Mouse (Mus musculus) embryonic facial prominence, embryonic 15.5 days (tissue): ENCODE results near the gene Ppp3cb. TPM values are rescaled to one million over a fixed set of nuclear protein-coding genes. Genes with fewer than 3 reads are reported as not detected.
A peak's percentile ranks its signal among the peaks of the same experiment; 100 is the strongest.
"Not testable (repeated sequence)": the region's sequence is repeated elsewhere in the genome, so short reads cannot be mapped to it uniquely, and the experiment has no call there.

Experiments used
- ATAC-seq: fragments of 200-750 bp; cut with Nextera tagmentation; 2 replicates; pipeline ENCODE4 v1.8.0; 2017; ENCODE audit warnings: low read depth, moderate TSS enrichment; ENCODE audit not compliant: insufficient number of reproducible peaks, low FRiP score, low TSS enrichment
- H3K27ac ChIP-seq: fragments of 300-500 bp; sonication (generic); replicated peaks from 2 replicates; pipeline ENCODE4 v1.5.1; 2015; ENCODE audit warnings: mild to moderate bottlenecking, inconsistent platforms
- H3K27me3 ChIP-seq: fragments of 300-500 bp; sonication (generic); 2 replicates; pipeline ENCODE4 v1.6.1; 2015; ENCODE audit warnings: inconsistent platforms
- H3K36me3 ChIP-seq: fragments of 300-500 bp; sonication (generic); 2 replicates; pipeline ENCODE4 v1.6.1; 2015; ENCODE audit warnings: mild to moderate bottlenecking, inconsistent platforms
- H3K4me1 ChIP-seq: fragments of 300-500 bp; sonication (generic); 2 replicates; pipeline ENCODE4 v1.6.1; 2015; ENCODE audit warnings: inconsistent platforms
- H3K4me2 ChIP-seq: fragments of 300-500 bp; sonication (generic); replicated peaks from 2 replicates; pipeline ENCODE4 v1.6.1; 2015; ENCODE audit warnings: mild to moderate bottlenecking, inconsistent platforms
- H3K4me3 ChIP-seq: fragments of 300-500 bp; sonication (generic); replicated peaks from 2 replicates; pipeline ENCODE4 v1.5.1; 2015; ENCODE audit warnings: mild to moderate bottlenecking, inconsistent platforms
- H3K9ac ChIP-seq: fragments of 300-500 bp; sonication (generic); 2 replicates; pipeline ENCODE4 v1.6.1; 2015; ENCODE audit warnings: inconsistent platforms
- H3K9me3 ChIP-seq: fragments of 300-500 bp; sonication (generic); replicated peaks from 2 replicates; pipeline ENCODE4 v1.6.1; 2016; ENCODE audit warnings: inconsistent platforms
- WGBS: fragments of 180-500 bp; shearing (Covaris S2); methylation state at CpG from one replicate; pipeline ENCODE4 v1.1.7; 2015; 5-methylcytosine and 5-hydroxymethylcytosine counted together
- polyA plus RNA-seq: library from polyadenylated mRNA; unstranded; fragments of >200 nt; fragmentation: Nextera tagmentation; extraction: Ambion mirVana; gene quantifications from 2 replicates; pipeline ENCODE4 v1.2.1, GENCODE M21; 2015

Gene Ppp3cb
- 46.7 and 50.2 TPM in 2 replicates for polyA plus RNA-seq

GRCm38 (mm10) chr14:20546415-20546814 is at the start of gene Ppp3cb:
TSS of gene Ppp3cb (minus strand) at chr14:20546573.
- ATAC-seq = peak; percentile 93
- Histone ChIP-seq H3K4me2 (peak within 1 kb of the TSS; percentile 48), H3K4me1 (peaks cover 16% of the 10 kb centered on the region), H3K9ac (peak within 1 kb of the TSS; percentile 86), H3K27me3 (no peaks in the 10 kb centered on the region), H3K27ac (peak within 1 kb of the TSS; percentile 98), H3K9me3 (no peaks in the 10 kb centered on the region), H3K4me3 (peak within 1 kb of the TSS; percentile 90), H3K36me3 (peaks cover 16% of the 10 kb centered on the region)
- under 1% methylated on average over 29 of the region's 29 CpGs for WGBS

DNA sequence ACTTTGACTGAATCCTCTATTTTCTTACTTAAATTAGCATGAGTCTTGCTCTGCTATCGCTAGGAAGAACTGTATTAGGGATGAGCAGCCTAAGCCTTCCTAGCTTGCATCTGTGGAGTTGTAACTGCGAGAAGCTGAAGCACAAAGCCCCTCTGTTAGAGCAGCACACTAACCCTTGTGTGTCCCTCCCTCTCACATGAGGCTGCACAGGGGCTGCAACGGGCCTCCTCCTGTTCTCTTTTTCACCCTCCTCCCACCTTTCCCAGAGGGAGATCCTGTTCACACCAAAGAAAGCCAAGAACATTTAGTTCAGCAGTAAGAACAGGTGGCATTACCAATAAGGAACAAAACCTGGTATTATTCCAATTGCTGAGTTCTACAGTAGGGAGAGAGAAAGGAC is 49.4 kb upstream of the Ppp3cb start:
- Histone ChIP-seq H3K27me3 (no peaks in the 10 kb centered on the region), H3K4me2 (no peak overlapping the region), H3K9me3 (no peaks in the 10 kb centered on the region), H3K36me3 (no peaks in the 10 kb centered on the region), H3K9ac (no peak overlapping the region), H3K27ac (no peak overlapping the region), H3K4me3 (no peak overlapping the region), H3K4me1 (no peaks in the 10 kb centered on the region)
- 30% methylated on average over 3 of the region's 3 CpGs for WGBS
- no peak for ATAC-seq

DNA sequence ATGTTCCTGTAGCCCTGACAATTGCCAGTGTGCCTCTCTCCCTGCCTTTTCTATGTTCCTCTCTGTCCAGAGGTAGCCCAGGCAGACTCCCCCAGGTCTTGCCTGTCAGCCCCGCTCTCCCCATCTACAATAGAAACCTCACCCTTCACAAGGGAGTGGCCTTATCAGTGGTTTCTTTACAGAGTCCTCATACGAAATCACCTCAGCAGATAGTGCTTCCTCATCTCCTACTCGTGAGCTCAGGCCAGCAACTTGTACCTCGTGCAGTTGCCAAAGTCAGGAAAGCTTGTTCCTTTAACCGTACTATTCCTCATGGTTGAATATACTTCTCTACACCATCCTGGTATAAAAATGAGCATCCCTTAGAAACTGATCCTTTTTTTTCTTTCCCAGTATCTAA is 41.1 kb upstream of the Ppp3cb start:
- H3K4me3 ChIP-seq = no peak overlapping the region
- H3K9me3 ChIP-seq = no peaks in the 10 kb centered on the region
- no peak for ATAC-seq
- no peaks in the 10 kb centered on the region for H3K27me3 ChIP-seq
- no peaks in the 10 kb centered on the region for H3K4me1 ChIP-seq
- H3K36me3 ChIP-seq = peaks cover 15% of the 10 kb centered on the region
- WGBS = 76% methylated on average over 5 of the region's 5 CpGs
- no peak overlapping the region for H3K9ac ChIP-seq
- H3K4me2 ChIP-seq = no peak overlapping the region
- no peak overlapping the region for H3K27ac ChIP-seq

- peaks cover 27% of the 10 kb centered on the region for H3K36me3 ChIP-seq
- no peak for ATAC-seq
- no peaks in the 10 kb centered on the region for H3K9me3 ChIP-seq
- H3K4me1 ChIP-seq = no peaks in the 10 kb centered on the region
- H3K4me3 ChIP-seq = no peak overlapping the region
- no peak overlapping the region for H3K9ac ChIP-seq
- no peak overlapping the region for H3K4me2 ChIP-seq
- no peak overlapping the region for H3K27ac ChIP-seq
- H3K27me3 ChIP-seq = no peaks in the 10 kb centered on the region
- WGBS = 78% methylated on average over 6 of the region's 6 CpGs
Observed at GRCm38 (mm10) chr14:20578822-20579407, 32.5 kb upstream of the Ppp3cb start.

- peaks cover 23% of the 10 kb centered on the region for H3K36me3 ChIP-seq
- H3K9ac ChIP-seq = no peak overlapping the region
- H3K27ac ChIP-seq = no peak overlapping the region
- no peak overlapping the region for H3K4me3 ChIP-seq
- no peak for ATAC-seq
- H3K4me2 ChIP-seq = no peak overlapping the region
- H3K4me1 ChIP-seq = no peaks in the 10 kb centered on the region
- H3K27me3 ChIP-seq = no peaks in the 10 kb centered on the region
- H3K9me3 ChIP-seq = no peaks in the 10 kb centered on the region
- 45% methylated on average over 7 of the region's 7 CpGs for WGBS
Observed at GRCm38 (mm10) chr14:20576179-20576578, 29.8 kb upstream of the Ppp3cb start.

DNA sequence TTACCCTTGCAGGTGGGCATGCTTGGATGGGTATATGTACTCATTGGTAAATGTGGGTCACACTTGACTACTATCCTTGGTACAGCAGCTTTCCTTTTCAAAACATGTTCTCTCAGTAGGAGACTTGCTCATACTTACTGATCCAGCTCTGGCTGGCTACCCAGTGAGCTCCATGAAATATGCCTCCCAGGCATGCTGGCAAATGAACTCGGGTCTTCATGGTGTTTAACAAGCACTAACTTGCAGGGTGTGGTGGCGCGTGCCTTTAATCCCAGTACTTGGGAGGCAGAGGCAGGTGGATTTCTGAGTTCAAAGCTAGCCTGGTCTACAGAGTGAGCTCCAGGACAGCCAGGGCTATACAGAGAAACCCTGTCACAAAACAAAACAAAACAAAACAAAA is 26.8 kb upstream of the Ppp3cb start:
- ATAC-seq, H3K9me3 ChIP-seq, H3K4me3 ChIP-seq, H3K4me2 ChIP-seq, H3K27me3 ChIP-seq, H3K4me1 ChIP-seq, H3K9ac ChIP-seq, H3K27ac ChIP-seq: not testable (repeated sequence)
- H3K36me3 ChIP-seq = peaks cover 38% of the 10 kb centered on the region
- 79% methylated on average over 3 of the region's 3 CpGs for WGBS

GRCm38 (mm10) chr14:20565256-20566021 is 19.1 kb upstream of the Ppp3cb start:
- Histone ChIP-seq H3K9ac (no peak overlapping the region), H3K4me2 (no peak overlapping the region), H3K36me3 (peaks cover 46% of the 10 kb centered on the region), H3K27me3 (no peaks in the 10 kb centered on the region), H3K4me3 (no peak overlapping the region), H3K27ac (no peak overlapping the region), H3K4me1 (no peaks in the 10 kb centered on the region), H3K9me3 (no peaks in the 10 kb centered on the region)
- ATAC-seq = no peak
- 74% methylated on average over 9 of the region's 9 CpGs for WGBS

- Histone ChIP-seq H3K4me2 (no peak overlapping the region), H3K36me3 (peaks cover 41% of the 10 kb centered on the region), H3K9ac (no peak overlapping the region), H3K27me3 (no peaks in the 10 kb centered on the region), H3K4me1 (no peaks in the 10 kb centered on the region), H3K9me3 (no peaks in the 10 kb centered on the region), H3K4me3 (no peak overlapping the region), H3K27ac (no peak overlapping the region)
- WGBS = 70% methylated on average over 12 of the region's 12 CpGs
- ATAC-seq = no peak
Observed at GRCm38 (mm10) chr14:20564692-20565091, 18.3 kb upstream of the Ppp3cb start.

DNA sequence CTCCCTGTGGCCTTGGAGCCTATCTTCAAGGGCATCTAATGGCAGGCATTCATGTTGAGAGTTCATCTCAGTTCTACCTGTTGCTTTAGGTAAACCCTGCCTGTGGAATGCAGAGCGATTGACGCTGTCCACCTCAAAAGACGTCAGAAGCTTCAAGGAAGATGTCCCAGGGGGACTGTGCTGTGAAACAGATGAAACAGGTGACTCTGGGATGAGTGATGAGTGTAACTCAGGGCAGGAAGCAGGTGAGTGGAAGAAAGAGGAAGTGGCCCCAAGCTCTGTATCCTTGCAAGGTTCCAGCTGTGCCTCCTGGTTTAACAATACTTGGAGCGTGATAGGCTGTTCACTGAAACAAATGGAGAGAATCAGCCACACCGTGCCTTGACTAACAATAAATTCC is 15.5 kb upstream of the Ppp3cb start:
- H3K4me2 ChIP-seq = no peak overlapping the region
- no peak overlapping the region for H3K27ac ChIP-seq
- no peaks in the 10 kb centered on the region for H3K27me3 ChIP-seq
- no peak overlapping the region for H3K4me3 ChIP-seq
- no peak for ATAC-seq
- no peaks in the 10 kb centered on the region for H3K9me3 ChIP-seq
- H3K9ac ChIP-seq = no peak overlapping the region
- WGBS = 89% methylated on average over 5 of the region's 5 CpGs
- peaks cover 39% of the 10 kb centered on the region for H3K36me3 ChIP-seq
- H3K4me1 ChIP-seq = no peaks in the 10 kb centered on the region

DNA sequence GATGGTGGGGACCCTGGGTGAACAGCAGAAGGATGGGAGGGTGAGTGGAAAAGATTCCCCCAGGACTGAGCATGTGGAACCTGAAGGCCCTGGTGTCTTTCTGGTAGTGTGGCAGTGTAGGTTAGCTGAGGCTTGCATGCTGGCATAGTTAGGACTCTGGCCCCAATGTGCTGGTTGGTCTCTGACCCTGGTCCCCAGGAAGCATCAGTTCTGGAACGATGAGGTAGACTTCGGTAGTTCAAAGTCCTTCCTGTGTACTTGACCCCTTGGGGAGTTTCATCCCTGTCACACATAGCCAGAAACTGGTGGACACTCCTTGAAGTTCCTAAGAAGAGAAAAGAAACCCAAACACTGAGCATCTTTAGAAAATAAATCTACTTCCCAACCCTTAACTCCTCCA is 3.8 kb upstream of the Ppp3cb start:
- no peaks in the 10 kb centered on the region for H3K9me3 ChIP-seq
- WGBS = 93% methylated on average over 2 of the region's 2 CpGs
- no peaks in the 10 kb centered on the region for H3K27me3 ChIP-seq
- no peak overlapping the region for H3K4me2 ChIP-seq
- peaks cover 28% of the 10 kb centered on the region for H3K36me3 ChIP-seq
- H3K9ac ChIP-seq = no peak overlapping the region
- peaks cover 6% of the 10 kb centered on the region for H3K4me1 ChIP-seq
- H3K27ac ChIP-seq = no peak overlapping the region
- no peak overlapping the region for H3K4me3 ChIP-seq
- ATAC-seq = no peak

DNA sequence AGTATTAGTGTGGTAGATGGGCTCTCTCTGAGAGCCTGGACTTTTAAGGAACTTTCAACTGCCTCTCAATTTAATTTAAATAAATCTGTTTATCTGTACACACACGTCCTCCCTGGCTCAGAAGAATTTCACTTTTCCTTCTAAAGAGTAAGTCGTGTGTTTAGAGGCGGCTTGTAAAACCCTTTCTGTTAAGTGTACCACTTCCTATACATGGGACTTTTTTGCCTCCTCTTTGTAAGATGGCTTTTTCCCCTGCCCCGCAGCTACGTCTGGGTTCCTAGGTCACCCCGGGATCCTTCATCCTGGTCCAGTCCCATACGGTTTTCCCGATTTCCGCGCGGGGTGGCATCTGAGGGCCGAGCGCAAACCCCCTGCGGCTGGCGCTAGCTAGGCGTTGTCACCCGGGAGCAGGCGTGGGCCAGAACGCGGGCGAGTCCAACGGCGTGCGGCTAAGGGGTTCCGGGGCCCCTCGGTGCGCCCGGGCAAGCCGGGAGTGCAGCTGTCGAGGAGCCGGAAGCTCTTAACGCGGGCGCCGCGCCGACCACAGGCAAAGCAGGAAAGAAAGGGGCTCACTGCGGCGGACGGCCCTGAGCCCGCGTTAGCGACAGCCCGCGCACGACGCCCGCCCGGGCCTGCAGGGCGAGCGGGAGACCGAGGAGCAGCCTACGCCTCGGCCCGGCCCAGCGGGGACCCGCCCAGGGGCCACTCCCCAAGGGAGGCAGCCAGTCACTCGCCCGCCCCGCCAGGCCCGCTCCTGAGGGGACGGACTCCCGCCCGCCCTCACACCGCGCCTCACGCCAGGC is 643 bp downstream of the Ppp3cb start:
- H3K9ac ChIP-seq = peak overlapping the region; percentile 86
- H3K4me3 ChIP-seq = peak overlapping the region; percentile 90
- H3K9me3 ChIP-seq = no peaks in the 10 kb centered on the region
- peaks cover 12% of the 10 kb centered on the region for H3K36me3 ChIP-seq
- peaks cover 16% of the 10 kb centered on the region for H3K4me1 ChIP-seq
- H3K4me2 ChIP-seq = peak overlapping the region; percentile 48
- ATAC-seq = peak; percentile 97
- WGBS = under 1% methylated on average over 67 of the region's 67 CpGs
- H3K27ac ChIP-seq = peak overlapping the region; percentile 98
- no peaks in the 10 kb centered on the region for H3K27me3 ChIP-seq
